Mouse (Mus musculus) bone marrow, adult 2 months (tissue): ENCODE measurements around the gene Otud7b.

ENCODE experiments used
- CTCF ChIP-seq: fragments of 200-500 bp; IDR thresholded peaks from 2 replicates; pipeline ENCODE4 v1.5.1; 2011; ENCODE audit warnings: low read length, control low read depth; ENCODE audit not compliant: control insufficient read depth, insufficient read depth
- POLR2A ChIP-seq: fragments of 200-500 bp; IDR thresholded peaks from 2 replicates; pipeline ENCODE4 v1.6.1; 2011; ENCODE audit warnings: low read depth, mild to moderate bottlenecking, control low read depth, low read length, borderline replicate concordance; ENCODE audit not compliant: control insufficient read depth

GRCm38 (mm10) chr3:96170976-96171545, 66.7 kb downstream of the Otud7b start:
- no peak for TF ChIP-seq POLR2A
- no peak for TF ChIP-seq CTCF
